Mouse (Mus musculus): ENCODE measurements around the gene Zfp704.

DNA sequence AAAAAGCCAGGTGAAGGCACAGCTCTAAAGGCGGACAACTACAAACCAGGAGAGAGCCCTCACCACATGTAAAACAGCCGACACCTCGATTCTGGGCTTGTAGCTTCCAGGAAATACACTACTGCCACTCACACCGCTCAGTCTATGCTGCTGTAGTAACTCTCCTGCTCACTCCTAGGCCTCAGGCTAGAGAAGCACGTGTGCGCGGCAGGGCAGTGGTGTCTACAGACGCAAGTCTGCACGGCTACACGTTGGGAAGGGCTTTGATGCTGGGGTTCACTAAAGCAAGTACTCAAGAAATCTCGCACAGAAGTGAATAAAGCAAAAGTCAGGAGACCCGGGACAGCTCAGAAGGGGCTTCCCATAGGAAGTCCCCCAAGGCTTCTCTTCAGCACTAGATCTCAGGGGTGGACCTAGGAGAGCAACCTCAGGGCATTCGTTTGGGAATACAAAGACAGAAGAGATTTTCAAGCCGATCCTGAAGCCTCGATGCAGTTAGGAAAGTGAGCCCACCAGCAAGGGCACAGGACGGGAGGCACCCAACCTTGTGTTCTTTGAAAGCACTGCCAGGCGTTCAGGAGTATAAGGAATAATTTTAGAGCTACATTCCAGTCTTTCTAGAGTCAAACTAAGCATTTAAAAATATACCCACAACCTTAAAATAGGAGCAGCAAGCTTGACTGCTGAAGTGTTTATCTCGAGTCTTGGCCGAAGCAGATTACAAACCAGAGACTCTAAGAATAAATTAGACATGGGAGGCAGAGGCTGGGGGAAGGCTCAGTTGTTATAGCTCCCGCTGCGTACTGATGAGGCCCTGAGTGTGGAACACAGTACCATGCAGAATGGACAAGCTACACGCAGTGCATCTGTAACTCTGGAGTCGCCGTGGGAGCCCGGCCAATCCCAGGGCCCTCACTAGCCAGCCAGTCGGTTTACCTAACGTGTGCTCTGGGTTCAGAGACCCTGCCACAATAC, 168.0 kb downstream of the Zfp704 start:
- TF ChIP-seq TAL1 (IDR thresholded peaks at IDR 0.05; ENCODE audit: low read length) (no peak), GATA1 (IDR thresholded peaks at IDR 0.05; ENCODE audit: low read length) (no peak)
